Mouse (Mus musculus) A20 (cell line): ENCODE results near the gene Babam2.
A peak's percentile ranks its signal among the peaks of the same experiment; 100 is the strongest.
"Not testable (repeated sequence)": the region's sequence is repeated elsewhere in the genome, so short reads cannot be mapped to it uniquely, and the experiment has no call there.

ENCODE experiments used
- DNase-seq: peaks from one replicate; pipeline ENCODE4 v3.0.0-alpha.2; 2011; ENCODE audit warnings: low read depth, low spot score

Babam2 gene

GRCm38 (mm10) chr5:31781624-31782023 is 84.1 kb downstream of the Babam2 start:
- no peak for DNase-seq

- DNase-seq: no peak
Observed at GRCm38 (mm10) chr5:31787201-31787600, 89.7 kb downstream of the Babam2 start.

- no peak for DNase-seq
Observed at GRCm38 (mm10) chr5:31787622-31788021, 90.1 kb downstream of the Babam2 start.

- DNase-seq: no peak
Observed at GRCm38 (mm10) chr5:31792338-31792737, 94.9 kb downstream of the Babam2 start.

- no peak for DNase-seq
Observed at GRCm38 (mm10) chr5:31792863-31793262, 95.4 kb downstream of the Babam2 start.

- no peak for DNase-seq
Observed at GRCm38 (mm10) chr5:31795414-31795813, 97.9 kb downstream of the Babam2 start.

GRCm38 (mm10) chr5:31796979-31797378 is 99.5 kb downstream of the Babam2 start:
- no peak for DNase-seq

GRCm38 (mm10) chr5:31804211-31804610 is 106.7 kb downstream of the Babam2 start:
- not testable (repeated sequence) for DNase-seq

GRCm38 (mm10) chr5:31804751-31805150 is 107.3 kb downstream of the Babam2 start:
- no peak for DNase-seq

GRCm38 (mm10) chr5:31807312-31807711 is 109.8 kb downstream of the Babam2 start:
- DNase-seq: no peak

- no peak for DNase-seq
Observed at GRCm38 (mm10) chr5:31808271-31808670, 110.8 kb downstream of the Babam2 start.

- no peak for DNase-seq
Observed at GRCm38 (mm10) chr5:31810796-31811662, 113.5 kb downstream of the Babam2 start.

GRCm38 (mm10) chr5:31811663-31812001 is 114.1 kb downstream of the Babam2 start:
- DNase-seq: no peak

GRCm38 (mm10) chr5:31813156-31813675 is 115.7 kb downstream of the Babam2 start:
- DNase-seq: no peak

- DNase-seq: no peak
Observed at GRCm38 (mm10) chr5:31814068-31814467, 116.6 kb downstream of the Babam2 start.

GRCm38 (mm10) chr5:31815129-31815528 is 117.6 kb downstream of the Babam2 start:
- DNase-seq: peak; percentile 13

- no peak for DNase-seq
Observed at GRCm38 (mm10) chr5:31816082-31816481, 118.6 kb downstream of the Babam2 start.

- no peak for DNase-seq
Observed at GRCm38 (mm10) chr5:31820801-31821200, 123.3 kb downstream of the Babam2 start.

GRCm38 (mm10) chr5:31821204-31821603 is 123.7 kb downstream of the Babam2 start:
- DNase-seq: peak; percentile 25

GRCm38 (mm10) chr5:31823673-31824072 is 126.2 kb downstream of the Babam2 start:
- no peak for DNase-seq

GRCm38 (mm10) chr5:31824126-31824525 is 126.6 kb downstream of the Babam2 start:
- DNase-seq: no peak

GRCm38 (mm10) chr5:31827304-31827703 is 129.8 kb downstream of the Babam2 start:
- DNase-seq: no peak

GRCm38 (mm10) chr5:31827896-31828295 is 130.4 kb downstream of the Babam2 start:
- DNase-seq: no peak
